Mouse (Mus musculus): ENCODE measurements around the gene Gnaq. TPM values are rescaled to one million over a fixed set of nuclear protein-coding genes. Genes with fewer than 3 reads are reported as not detected.
"Not testable (repeated sequence)": the region's sequence is repeated elsewhere in the genome, so short reads cannot be mapped to it uniquely, and the experiment has no call there.

The Gnaq gene
- polyA plus RNA-seq, 1 experiment from 2014 or later, result 23.8 TPM

- H3K4me3 ChIP-seq (replicated peaks), result no peak overlapping the region
- no peaks in the 10 kb centered on the region for H3K27me3 ChIP-seq
- H3K36me3 ChIP-seq, result 0 out of 2 replicates have a peak, but pooled peaks cover 5% of the 10 kb centered on the region
- ATAC-seq (ENCODE audit: insufficient number of reproducible peaks, insufficient read depth, low FRiP score, low TSS enrichment, low read depth), result no peak
- peaks cover 13% of the 10 kb centered on the region for H3K4me1 ChIP-seq (replicated peaks)
- H3K9ac ChIP-seq (replicated peaks), result no peak overlapping the region
- no peak overlapping the region for H3K27ac ChIP-seq
- no peak overlapping the region for H3K4me2 ChIP-seq
- WGBS, result 83% methylated on average over 6 of the region's 6 CpGs
- no peaks in the 10 kb centered on the region for H3K9me3 ChIP-seq
Measured at GRCm38 (mm10) chr19:16259786-16260434, 127.3 kb downstream of the Gnaq start.

DNA sequence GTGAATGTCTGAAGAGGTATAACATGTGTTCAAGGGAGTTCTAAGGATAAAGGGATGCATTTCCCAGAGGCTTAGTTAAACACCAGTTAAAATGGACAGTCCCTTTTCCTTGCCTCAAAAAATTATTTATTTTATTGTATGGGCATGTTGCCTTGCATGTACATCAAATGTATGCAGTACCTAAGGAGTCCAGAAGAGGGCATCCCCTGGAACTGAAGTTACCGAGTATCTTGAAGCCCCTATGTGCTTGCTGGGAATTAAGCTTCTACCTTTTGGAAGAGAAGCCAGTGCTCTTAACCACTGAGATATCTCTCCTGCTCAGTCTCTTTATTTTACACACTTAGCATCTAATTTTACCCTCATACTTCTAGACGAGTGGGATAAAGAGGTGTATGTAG lies 127.8 kb downstream of the Gnaq start:
- Histone ChIP-seq H3K27me3 (no peaks in the 10 kb centered on the region), H3K27ac (no peak overlapping the region), H3K36me3 (0 out of 2 replicates have a peak, but pooled peaks cover 5% of the 10 kb centered on the region), H3K4me3 (replicated peaks) (no peak overlapping the region), H3K4me2 (no peak overlapping the region), H3K9ac (replicated peaks) (no peak overlapping the region), H3K4me1 (replicated peaks) (peaks cover 13% of the 10 kb centered on the region), H3K9me3 (no peaks in the 10 kb centered on the region)
- no peak for ATAC-seq (ENCODE audit: insufficient number of reproducible peaks, insufficient read depth, low FRiP score, low TSS enrichment, low read depth)
- 70% methylated on average over 2 of the region's 2 CpGs for WGBS

DNA sequence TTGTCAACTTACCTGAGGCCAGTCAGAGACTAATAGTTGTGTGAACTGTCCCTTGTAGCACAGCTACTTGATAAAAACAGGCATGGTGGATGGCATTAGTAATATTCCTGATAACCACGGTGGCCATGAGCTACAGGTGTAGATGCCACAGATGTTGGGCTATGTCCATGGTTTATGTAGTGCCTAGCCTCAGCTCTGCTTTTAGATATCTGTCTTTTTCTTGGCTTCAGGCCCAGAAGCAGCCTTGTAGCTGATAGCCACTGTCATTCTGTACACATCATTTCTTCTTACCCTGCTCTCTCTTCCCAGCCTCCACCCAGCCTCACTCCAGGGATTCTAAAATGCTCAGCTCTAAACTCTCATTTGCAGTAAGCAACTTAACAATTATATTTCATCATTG lies 128.3 kb downstream of the Gnaq start:
- ATAC-seq (ENCODE audit: insufficient number of reproducible peaks, insufficient read depth, low FRiP score, low TSS enrichment, low read depth), result no peak
- WGBS, result 96% methylated on average over 1 of the region's 1 CpGs
- H3K27me3 ChIP-seq, result no peaks in the 10 kb centered on the region
- 0 out of 2 replicates have a peak, but pooled peaks cover 5% of the 10 kb centered on the region for H3K36me3 ChIP-seq
- no peak overlapping the region for H3K4me3 ChIP-seq (replicated peaks)
- no peak overlapping the region for H3K4me2 ChIP-seq
- H3K9ac ChIP-seq (replicated peaks), result no peak overlapping the region
- peaks cover 13% of the 10 kb centered on the region for H3K4me1 ChIP-seq (replicated peaks)
- no peak overlapping the region for H3K27ac ChIP-seq
- no peaks in the 10 kb centered on the region for H3K9me3 ChIP-seq

- Histone ChIP-seq H3K9me3 (no peaks in the 10 kb centered on the region), H3K27me3 (no peaks in the 10 kb centered on the region), H3K36me3 (0 out of 2 replicates have a peak, but pooled peaks cover 5% of the 10 kb centered on the region), H3K27ac (no peak overlapping the region), H3K9ac (replicated peaks) (no peak overlapping the region), H3K4me1 (replicated peaks) (peaks cover 13% of the 10 kb centered on the region), H3K4me2 (no peak overlapping the region), H3K4me3 (replicated peaks) (no peak overlapping the region)
- 93% methylated on average over 6 of the region's 6 CpGs for WGBS
- no peak for ATAC-seq (ENCODE audit: insufficient number of reproducible peaks, insufficient read depth, low FRiP score, low TSS enrichment, low read depth)
Measured at GRCm38 (mm10) chr19:16261631-16262030, 129.0 kb downstream of the Gnaq start.

GRCm38 (mm10) chr19:16262340-16262739 lies 129.7 kb downstream of the Gnaq start:
- WGBS, result 91% methylated on average over 4 of the region's 4 CpGs
- Histone ChIP-seq H3K4me1 (replicated peaks) (peaks cover 13% of the 10 kb centered on the region), H3K9me3 (no peaks in the 10 kb centered on the region), H3K9ac (replicated peaks) (no peak overlapping the region), H3K4me2 (no peak overlapping the region), H3K27me3 (no peaks in the 10 kb centered on the region), H3K27ac (no peak overlapping the region), H3K4me3 (replicated peaks) (no peak overlapping the region), H3K36me3 (0 out of 2 replicates have a peak, but pooled peaks cover 5% of the 10 kb centered on the region)
- ATAC-seq (ENCODE audit: insufficient number of reproducible peaks, insufficient read depth, low FRiP score, low TSS enrichment, low read depth), result no peak

DNA sequence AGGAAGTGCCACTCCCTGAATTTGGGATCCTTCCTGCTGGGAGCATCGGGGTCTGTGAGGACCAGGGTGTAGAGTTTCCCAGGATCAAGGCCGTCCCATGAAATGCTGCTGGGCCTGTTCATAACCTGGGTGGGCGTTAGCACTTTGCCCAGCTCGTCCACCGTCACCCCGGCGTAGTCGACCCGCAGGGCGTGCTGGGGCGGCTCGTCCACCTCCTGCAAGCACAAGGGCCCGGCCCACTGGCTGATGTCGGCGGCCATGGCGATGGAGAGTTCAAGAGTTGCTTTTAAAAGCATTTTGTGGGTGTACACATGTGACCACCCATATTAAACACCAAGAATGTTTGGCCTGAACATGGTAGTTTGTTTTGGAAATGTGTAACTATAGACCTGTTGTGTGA lies 134.7 kb downstream of the Gnaq start:
- not testable (repeated sequence) for H3K9ac ChIP-seq (replicated peaks); H3K9me3 ChIP-seq; H3K27ac ChIP-seq; H3K4me3 ChIP-seq (replicated peaks); H3K4me1 ChIP-seq (replicated peaks); H3K27me3 ChIP-seq; H3K36me3 ChIP-seq; H3K4me2 ChIP-seq; ATAC-seq (ENCODE audit: insufficient number of reproducible peaks, insufficient read depth, low FRiP score, low TSS enrichment, low read depth)
- WGBS, result 87% methylated on average over 13 of the region's 16 CpGs

DNA sequence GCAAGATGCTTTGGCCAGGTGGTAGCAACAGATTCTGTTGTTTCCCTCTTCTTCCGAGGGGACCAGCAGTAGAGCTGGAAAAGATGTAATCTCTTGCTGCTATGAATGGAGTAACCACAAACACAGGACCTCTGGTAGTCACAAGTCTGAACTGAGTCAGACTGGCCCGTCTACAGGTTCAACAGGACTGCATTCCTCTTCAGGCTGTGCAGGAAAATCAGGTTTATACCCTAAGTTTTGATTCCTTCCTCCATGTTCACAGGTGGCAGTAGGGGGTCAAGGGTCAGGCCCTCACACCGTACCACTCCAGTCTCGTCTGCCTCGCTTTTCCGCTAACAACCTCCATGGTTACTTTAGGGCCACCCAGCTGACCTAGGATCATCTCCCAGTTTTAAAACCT lies 137.6 kb downstream of the Gnaq start:
- no peaks in the 10 kb centered on the region for H3K27me3 ChIP-seq
- no peak overlapping the region for H3K4me2 ChIP-seq
- H3K4me1 ChIP-seq (replicated peaks), result peaks cover 14% of the 10 kb centered on the region
- 78% methylated on average over 6 of the region's 6 CpGs for WGBS
- ATAC-seq (ENCODE audit: insufficient number of reproducible peaks, insufficient read depth, low FRiP score, low TSS enrichment, low read depth), result no peak
- no peak overlapping the region for H3K9ac ChIP-seq (replicated peaks)
- H3K27ac ChIP-seq, result no peak overlapping the region
- H3K9me3 ChIP-seq, result no peaks in the 10 kb centered on the region
- H3K36me3 ChIP-seq, result no peaks in the 10 kb centered on the region
- H3K4me3 ChIP-seq (replicated peaks), result no peak overlapping the region

GRCm38 (mm10) chr19:16271002-16271401 lies 138.4 kb downstream of the Gnaq start:
- Histone ChIP-seq H3K4me2 (no peak overlapping the region), H3K4me3 (replicated peaks) (no peak overlapping the region), H3K27ac (no peak overlapping the region), H3K4me1 (replicated peaks) (peaks cover 14% of the 10 kb centered on the region), H3K36me3 (no peaks in the 10 kb centered on the region), H3K27me3 (no peaks in the 10 kb centered on the region), H3K9me3 (no peaks in the 10 kb centered on the region), H3K9ac (replicated peaks) (no peak overlapping the region)
- ATAC-seq (ENCODE audit: insufficient number of reproducible peaks, insufficient read depth, low FRiP score, low TSS enrichment, low read depth), result no peak
- WGBS, result 88% methylated on average over 1 of the region's 1 CpGs

DNA sequence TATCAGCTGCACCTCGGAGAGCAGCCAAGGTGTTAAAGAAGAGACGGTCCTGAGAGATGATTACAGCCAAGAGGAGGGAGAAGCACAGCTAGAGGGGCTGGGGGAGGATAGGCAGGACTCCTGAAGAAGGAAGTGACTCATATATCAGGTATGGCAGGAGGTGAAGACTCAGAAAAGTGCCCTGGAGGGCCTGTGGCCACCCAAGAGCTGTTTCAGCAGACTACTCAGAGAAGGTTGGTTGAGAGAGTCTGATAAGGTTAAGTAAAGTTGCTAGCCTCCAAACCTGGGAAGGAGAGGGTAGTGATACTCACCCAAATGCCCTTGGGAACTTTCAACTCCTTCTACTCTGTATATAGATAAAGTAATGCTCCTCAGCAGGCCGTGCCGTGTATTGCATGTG lies 140.4 kb downstream of the Gnaq start:
- no peak overlapping the region for H3K27ac ChIP-seq
- no peak overlapping the region for H3K4me3 ChIP-seq (replicated peaks)
- H3K27me3 ChIP-seq, result no peaks in the 10 kb centered on the region
- no peaks in the 10 kb centered on the region for H3K9me3 ChIP-seq
- H3K36me3 ChIP-seq, result peaks cover 1% of the 10 kb centered on the region; the same call in 1 of the 2 replicates
- ATAC-seq (ENCODE audit: insufficient number of reproducible peaks, insufficient read depth, low FRiP score, low TSS enrichment, low read depth), result no peak
- WGBS, result 69% methylated on average over 4 of the region's 4 CpGs
- H3K4me2 ChIP-seq, result no peak overlapping the region
- H3K9ac ChIP-seq (replicated peaks), result no peak overlapping the region
- peaks cover 14% of the 10 kb centered on the region for H3K4me1 ChIP-seq (replicated peaks)

DNA sequence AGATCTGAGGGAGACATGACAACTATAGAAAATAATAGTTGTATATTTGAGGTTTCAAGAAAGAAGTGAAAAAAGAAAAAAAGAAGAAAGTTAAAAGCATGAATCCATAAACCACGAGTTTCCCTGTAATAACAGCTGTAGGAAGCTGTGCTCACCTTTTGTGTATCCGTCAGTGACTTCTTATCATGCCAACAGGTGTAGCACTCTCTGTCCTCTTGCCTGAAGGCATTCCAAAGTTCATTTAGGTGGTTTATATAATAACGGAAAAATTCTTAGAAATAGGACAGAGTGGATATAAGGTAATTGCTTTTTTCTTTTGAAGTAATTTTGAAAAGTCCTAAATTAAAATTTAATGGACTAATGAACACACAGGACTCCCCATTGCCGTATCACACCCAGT lies 147.6 kb downstream of the Gnaq start:
- no peak overlapping the region for H3K27ac ChIP-seq
- H3K27me3 ChIP-seq, result no peaks in the 10 kb centered on the region
- 85% methylated on average over 4 of the region's 4 CpGs for WGBS
- ATAC-seq (ENCODE audit: insufficient number of reproducible peaks, insufficient read depth, low FRiP score, low TSS enrichment, low read depth), result no peak
- H3K36me3 ChIP-seq, result peaks cover 10% of the 10 kb centered on the region; the same call in 1 of the 2 replicates
- no peak overlapping the region for H3K4me2 ChIP-seq
- no peaks in the 10 kb centered on the region for H3K9me3 ChIP-seq
- no peaks in the 10 kb centered on the region for H3K4me1 ChIP-seq (replicated peaks)
- H3K4me3 ChIP-seq (replicated peaks), result no peak overlapping the region
- no peak overlapping the region for H3K9ac ChIP-seq (replicated peaks)

DNA sequence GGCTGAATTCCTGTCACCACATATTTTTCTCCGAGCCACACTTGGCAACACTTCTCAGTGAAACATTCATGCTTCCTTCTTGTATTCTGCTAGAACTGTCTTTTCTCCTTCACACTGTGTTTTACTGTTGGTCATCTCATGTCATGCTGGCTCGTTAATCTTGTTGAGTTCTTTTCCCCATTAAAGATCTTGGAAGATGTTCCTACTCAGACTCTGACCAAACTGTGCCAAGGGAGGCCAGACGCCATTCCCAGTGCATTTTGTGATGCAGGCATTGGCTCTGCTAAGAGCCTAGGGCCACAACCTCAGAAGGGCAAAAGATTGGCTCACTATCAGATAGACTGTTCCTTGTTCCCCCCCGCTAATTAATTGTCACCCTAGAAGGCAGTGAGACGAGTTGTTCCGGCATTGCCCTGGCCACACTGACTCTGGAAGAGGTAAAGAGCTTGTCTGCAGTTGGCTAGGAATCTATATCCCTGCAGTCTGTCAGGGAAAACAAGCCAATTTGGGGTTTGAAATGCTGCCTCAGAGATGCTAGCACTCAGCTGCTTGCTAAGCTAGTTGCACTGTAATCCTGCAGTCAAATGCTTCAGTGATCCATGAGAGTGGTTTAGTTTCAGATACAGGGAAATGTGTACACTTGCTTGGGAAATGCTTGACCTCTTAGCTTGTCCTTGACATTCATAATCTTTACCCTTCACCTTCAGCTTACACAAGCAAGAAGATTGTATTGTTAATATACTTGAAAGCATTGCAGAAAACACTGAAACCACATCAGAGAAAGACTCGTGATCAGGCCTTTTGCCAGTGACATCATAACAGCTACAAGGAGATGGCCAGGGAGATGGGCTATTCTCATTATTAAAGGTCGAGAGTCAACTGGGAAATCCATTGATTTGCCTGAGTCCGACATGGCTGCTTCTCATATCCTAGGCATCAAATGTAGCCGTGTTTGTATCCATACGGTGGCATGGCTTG lies 152.7 kb downstream of the Gnaq start:
- ATAC-seq (ENCODE audit: insufficient number of reproducible peaks, insufficient read depth, low FRiP score, low TSS enrichment, low read depth), result no peak
- no peak overlapping the region for H3K4me3 ChIP-seq (replicated peaks)
- H3K27ac ChIP-seq, result no peak overlapping the region
- H3K9ac ChIP-seq (replicated peaks), result no peak overlapping the region
- 81% methylated on average over 11 of the region's 11 CpGs for WGBS
- no peaks in the 10 kb centered on the region for H3K9me3 ChIP-seq
- peaks cover 10% of the 10 kb centered on the region for H3K4me1 ChIP-seq (replicated peaks)
- no peak overlapping the region for H3K4me2 ChIP-seq
- H3K36me3 ChIP-seq, result no peaks in the 10 kb centered on the region
- H3K27me3 ChIP-seq, result no peaks in the 10 kb centered on the region

Data from limb, embryonic 12.5 days (tissue).